Mouse (Mus musculus): ENCODE measurements around the gene Klhl12. TPM values are rescaled to one million over a fixed set of nuclear protein-coding genes. Genes with fewer than 3 reads are reported as not detected.

Gene Klhl12
- 25.3 TPM for polyA plus RNA-seq (2017; shearing (Covaris generic))

GRCm38 (mm10) chr1:134454904-134455824 lies at the start of gene Klhl12:
Klhl12 (plus strand) TSS chr1:134455531.

GRCm38 (mm10) chr1:134415168-134415831 lies 40.0 kb upstream of the Klhl12 start, which contains the start of gene Adipor1:
Adipor1 (plus strand) TSS chr1:134415378.

GRCm38 (mm10) chr1:134494428-134495215 lies 39.3 kb downstream of the Klhl12 start, which contains the start of gene Rabif:
Rabif (plus strand) TSS chr1:134494648.

Other genes with a start within 250 kb of the Klhl12 start
- gene Adora1, start 220.1 kb upstream of the Klhl12 start, polyA plus RNA-seq (2017; shearing (Covaris generic)), result not detected
- not detected for gene Myog, start 165.5 kb upstream of the Klhl12 start, polyA plus RNA-seq (2017; shearing (Covaris generic))
- not detected for gene Ppfia4, start 122.6 kb upstream of the Klhl12 start, polyA plus RNA-seq (2017; shearing (Covaris generic))
- 134 TPM for gene Tmem183a, start 93.6 kb upstream of the Klhl12 start, polyA plus RNA-seq (2017; shearing (Covaris generic))
- not detected for gene 4933406M09Rik, start 69.6 kb upstream of the Klhl12 start, polyA plus RNA-seq (2017; shearing (Covaris generic))
- 19.3 TPM for gene Cyb5r1, start 50.0 kb upstream of the Klhl12 start, polyA plus RNA-seq (2017; shearing (Covaris generic))
- gene Adipor1, start 40.2 kb upstream of the Klhl12 start, polyA plus RNA-seq (2017; shearing (Covaris generic)), result 126 TPM
- 39.6 TPM for gene Rabif, start 39.1 kb downstream of the Klhl12 start, polyA plus RNA-seq (2017; shearing (Covaris generic))
- not detected for gene Mgat4e, start 94.2 kb downstream of the Klhl12 start, polyA plus RNA-seq (2017; shearing (Covaris generic))
- 78.3 TPM for gene Kdm5b, start 104.6 kb downstream of the Klhl12 start, polyA plus RNA-seq (2017; shearing (Covaris generic))
- 0.29 TPM for gene Syt2, start 191.1 kb downstream of the Klhl12 start, polyA plus RNA-seq (2017; shearing (Covaris generic))

Data from naive thymus-derived CD4-positive, alpha-beta T cell, adult 5 months (primary cell).